Mouse (Mus musculus) T-helper 2 cell (primary cell): ENCODE data around the gene Kncn.

Experiments used
- in situ Hi-C: fragments of 300-600 bp; cut with MboI, MseI; formaldehyde crosslinking; loops from one replicate; pipeline ENCODE4 v1.15.1; 2025; ENCODE audit warnings: high pct_unique_total_duplicates

The Kncn gene

DNA sequence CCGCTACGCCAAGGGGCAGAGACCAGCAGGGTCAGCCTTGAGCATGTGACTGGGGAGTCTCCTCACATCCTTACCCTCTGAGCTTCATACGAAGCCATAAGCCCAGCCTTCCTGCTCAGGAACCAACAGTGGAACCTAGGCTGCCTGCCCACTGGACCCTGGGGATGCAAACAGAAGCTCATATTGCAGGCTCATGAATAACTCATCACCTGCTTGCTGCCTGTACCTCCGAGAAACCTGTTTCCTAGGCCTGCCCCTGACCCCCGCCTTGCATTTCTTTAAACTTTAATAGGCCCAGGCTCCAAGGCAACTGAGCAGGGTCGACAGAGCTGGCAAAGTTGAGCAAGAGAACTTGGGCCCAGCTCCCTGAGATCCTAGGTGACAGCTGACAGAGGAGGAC lies at the start of gene Kncn:
Kncn (plus strand) TSS at position 379 of the 400 bp plus-strand sequence.
- in situ Hi-C loops = no loop called here

DNA sequence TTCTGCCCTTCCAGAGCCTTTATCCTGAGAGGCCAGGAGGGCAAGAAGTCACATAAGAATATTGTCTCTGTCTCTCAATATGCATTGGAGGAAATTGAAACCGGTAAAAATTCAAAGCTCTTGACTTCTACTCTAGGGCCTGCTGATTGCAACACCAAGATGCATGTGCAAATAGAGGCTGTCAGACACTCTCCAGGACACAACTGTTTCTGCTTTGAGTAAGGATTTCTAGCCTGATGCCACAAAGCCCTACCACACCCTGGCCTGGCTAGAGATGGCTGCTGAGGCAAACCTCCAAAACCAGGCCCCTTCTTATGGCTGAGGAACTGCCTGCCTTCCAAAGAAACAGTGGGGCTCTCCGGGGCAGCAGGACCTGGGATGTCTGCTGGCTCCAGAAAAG lies 48.6 kb upstream of the Kncn start:
- in situ Hi-C loops = loop anchor here (10.0 kb wide), 1 partner anchor 719 kb away; the partner anchor contains the start of genes Gpbp1l1 and Tmem69

DNA sequence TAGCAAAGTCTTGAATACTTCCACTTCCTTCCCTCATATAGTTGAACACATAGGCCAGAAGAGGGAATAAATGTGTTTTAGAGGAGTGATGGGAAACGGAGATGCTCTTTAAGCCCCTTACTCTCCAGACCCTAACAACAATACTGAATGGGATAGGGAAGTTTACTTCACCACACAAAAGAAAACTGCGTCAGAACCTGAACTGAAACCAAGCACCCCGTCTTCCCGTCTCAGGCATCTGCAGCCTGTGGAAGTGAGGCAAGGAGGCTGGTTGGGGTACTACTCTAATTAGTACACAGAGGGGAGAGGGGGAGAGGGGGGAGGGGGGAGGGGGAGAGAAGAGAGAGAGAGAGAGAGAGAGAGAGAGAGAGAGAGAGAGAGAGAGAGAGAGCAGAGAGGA lies 46.0 kb upstream of the Kncn start:
- in situ Hi-C loops = loop anchor here (10.0 kb wide), 1 partner anchor 717 kb away; the partner anchor contains the start of genes Gpbp1l1 and Tmem69

DNA sequence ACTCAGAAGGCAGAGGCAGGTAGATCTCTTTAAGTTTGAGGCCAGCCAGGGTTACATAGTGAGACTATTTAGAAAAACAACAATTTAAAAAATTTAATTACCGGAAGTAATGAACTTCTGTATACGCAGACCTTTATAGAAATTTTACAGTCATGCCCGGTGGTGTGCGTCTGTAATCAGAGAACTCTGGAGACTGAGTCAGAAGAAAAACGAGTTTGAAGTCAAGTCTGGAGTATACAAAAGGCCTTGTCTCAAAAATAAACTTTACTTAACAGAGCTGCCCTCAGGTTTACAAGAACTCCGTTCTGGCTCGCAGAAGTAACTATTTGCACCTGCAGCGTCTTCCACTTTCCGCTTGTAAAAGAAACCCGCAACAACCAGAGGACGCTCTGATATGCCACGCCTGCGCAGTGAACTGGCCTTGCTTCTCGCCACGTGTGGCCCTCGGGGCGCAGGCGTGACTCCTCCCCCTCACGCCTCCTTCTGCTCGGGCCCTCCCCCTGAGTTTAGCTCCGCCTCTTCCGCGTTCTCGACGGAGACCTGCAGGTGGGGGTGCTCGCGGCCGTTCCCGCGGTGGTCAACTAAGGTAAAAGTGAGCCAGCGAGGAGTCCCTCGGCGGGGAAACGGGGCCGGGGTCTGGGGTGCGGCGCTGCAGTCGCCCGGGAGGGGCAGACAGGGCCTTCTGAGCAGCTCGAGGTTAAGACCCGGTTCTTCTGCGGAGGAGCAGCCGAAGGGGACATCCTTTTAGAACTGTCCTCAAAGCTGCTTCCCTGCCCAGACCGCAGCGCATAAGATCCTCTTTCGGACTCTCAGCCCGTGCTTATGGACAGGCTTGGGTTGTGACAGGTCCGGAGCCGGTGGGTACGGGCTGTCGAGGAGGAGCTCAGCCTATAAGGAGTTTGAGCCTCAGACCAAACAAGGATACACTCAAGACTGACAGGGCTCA lies 45.2 kb upstream of the Kncn start, which contains the start of gene Mknk1:
Mknk1 (plus strand) TSS at position 503 of the 946 bp plus-strand sequence.
- in situ Hi-C loops = loop anchor here (10.0 kb wide), 1 partner anchor 716 kb away; the partner anchor contains the start of genes Gpbp1l1 and Tmem69

DNA sequence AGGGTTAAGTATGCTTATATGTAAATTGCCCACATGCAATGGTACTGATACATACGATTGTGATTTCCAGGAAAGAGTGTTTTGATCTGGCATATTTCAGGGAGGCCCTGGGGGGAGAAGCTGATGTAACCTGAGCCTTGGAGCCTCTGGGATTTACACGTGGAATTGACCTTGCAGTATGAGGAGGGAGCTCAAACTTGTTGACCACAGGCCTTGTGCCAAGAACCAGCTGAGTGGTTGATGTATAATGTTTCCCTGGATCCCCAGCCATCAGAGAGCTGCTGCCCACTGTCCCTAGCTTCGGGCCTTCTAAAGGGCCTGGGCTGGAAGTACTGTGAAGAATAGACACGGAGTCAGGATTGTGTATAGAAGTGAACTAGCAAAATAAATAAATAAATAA lies 44.2 kb upstream of the Kncn start:
- in situ Hi-C loops = loop anchor here (10.0 kb wide), 1 partner anchor 715 kb away; the partner anchor contains the start of genes Gpbp1l1 and Tmem69

DNA sequence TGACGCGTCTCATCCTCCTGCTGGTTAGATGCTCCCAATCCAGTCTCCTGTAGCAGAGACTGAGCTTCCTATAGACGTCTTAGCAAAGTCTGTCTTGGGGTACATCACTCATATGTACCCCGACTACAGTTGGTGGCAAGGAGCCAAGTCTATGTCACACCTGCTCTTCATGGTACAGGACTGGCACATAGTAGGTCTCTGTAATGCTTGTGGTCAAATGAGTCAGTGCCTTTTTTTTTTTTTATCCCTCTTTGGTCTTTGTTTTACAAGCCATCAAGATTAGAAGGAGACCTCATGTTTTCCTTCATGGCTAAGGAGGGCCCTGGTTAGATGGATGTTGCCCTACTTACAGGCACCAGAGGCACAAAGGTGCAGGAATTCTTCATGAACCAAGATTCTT lies 43.4 kb upstream of the Kncn start:
- in situ Hi-C loops = no loop called here

DNA sequence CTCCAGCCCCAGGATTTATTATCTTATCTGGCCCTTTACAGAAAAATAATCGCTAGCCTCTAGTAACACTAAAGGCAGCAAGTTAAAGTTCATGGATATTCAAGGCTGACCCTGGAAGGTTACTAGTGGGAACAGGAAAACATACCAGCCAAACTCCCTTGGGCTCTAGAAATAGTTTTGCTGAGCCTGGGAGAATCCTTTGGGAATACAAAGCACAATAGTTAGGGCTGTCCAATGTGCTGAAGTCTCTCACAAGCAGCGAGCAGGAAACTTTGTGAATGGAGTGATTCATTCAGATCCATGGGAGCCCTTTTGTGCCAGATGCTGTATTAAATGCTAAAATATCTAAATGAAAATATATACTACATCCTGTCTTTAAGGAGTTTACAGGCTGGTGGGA lies 37.5 kb upstream of the Kncn start:
- in situ Hi-C loops = no loop called here

DNA sequence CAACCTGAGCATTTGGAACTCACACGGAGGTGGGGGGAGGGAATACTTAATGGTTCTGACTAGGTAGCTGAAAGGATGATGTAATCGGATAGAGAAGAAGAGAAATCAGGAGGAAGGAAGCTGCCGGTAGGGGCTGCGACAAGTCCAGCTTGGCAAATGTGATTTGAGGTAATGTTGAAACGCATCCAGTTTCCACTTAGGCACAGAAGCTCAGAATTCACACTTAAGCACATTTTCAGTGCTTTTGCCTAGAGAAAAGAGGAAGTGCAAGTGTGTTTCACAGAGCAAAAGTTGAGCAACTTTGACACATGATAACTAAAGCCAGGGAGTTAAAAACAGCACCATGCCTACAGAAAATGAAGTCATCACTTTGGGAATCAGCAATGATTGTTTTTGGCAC lies 36.8 kb upstream of the Kncn start:
- in situ Hi-C loops = no loop called here

DNA sequence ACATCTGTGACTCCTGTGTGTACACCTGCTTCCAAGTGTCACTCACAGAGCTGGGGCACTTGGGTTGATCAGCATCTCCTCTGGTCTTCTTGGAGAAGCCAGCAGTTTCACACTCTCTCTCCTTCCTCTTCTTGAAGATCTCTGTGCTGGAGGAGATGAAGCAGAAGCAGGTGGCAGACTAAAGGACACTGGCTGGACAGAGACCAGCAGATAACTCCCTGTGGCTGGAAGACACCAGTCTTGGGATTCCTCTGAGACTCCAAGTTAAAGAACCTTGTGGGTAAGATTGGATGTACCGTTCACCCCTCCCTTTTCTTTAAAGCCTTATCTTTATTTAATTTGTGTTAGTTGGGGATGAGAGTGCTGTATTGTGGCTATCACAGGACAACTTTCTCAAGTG lies 36.1 kb upstream of the Kncn start:
- in situ Hi-C loops = no loop called here

DNA sequence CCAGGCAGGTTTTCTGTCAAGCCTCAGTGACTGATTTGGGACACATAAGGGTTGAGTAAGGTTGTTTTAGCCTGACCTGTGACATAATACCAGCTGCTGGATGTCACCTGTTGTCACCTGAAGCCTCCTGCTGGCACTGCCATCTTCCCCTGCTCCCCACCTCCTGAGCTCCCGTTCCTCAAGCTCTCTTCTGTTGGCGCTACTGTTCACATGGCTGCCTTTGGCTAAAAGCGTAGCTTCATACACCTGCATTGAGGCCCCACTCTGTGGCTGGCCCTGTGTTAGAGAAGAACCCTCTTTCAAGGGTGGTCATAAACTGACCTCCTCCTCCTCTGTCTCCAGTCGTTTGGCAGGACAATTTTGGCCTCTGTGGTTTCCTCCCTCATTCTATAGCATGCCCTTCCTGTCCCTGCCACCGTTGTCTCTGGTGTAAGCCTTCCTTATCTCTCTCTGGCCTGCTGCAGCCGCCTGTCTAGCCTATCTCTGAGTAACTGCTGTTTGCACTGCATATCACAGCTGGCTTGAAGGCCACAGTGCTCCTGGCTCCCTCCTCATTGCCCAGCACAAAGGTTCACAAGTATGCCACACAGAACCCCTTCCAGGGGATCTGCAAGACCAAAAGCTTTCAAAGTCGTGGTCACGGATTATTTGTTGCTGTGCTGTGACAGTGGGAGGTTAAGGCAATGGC lies 35.1 kb upstream of the Kncn start:
- in situ Hi-C loops = no loop called here

DNA sequence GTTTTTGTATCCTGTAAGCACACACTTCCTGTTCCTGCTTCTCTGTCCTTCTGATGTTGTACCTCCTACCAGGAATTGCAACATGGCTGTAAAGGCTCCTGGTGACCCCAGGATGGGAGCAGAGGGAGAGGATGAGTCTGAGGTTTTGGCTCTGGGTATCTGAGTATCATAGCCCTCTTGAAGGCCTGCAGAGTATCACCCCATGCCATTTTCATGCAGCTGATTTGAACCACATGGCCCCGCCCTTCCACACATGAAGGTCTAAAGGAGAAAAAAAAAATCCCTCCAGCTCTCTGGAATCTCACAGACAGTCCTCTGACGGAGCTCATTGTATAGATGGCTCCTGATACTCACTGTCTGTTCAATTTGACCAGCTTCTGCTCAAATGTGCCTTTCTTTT lies 34.1 kb upstream of the Kncn start:
- in situ Hi-C loops = no loop called here

DNA sequence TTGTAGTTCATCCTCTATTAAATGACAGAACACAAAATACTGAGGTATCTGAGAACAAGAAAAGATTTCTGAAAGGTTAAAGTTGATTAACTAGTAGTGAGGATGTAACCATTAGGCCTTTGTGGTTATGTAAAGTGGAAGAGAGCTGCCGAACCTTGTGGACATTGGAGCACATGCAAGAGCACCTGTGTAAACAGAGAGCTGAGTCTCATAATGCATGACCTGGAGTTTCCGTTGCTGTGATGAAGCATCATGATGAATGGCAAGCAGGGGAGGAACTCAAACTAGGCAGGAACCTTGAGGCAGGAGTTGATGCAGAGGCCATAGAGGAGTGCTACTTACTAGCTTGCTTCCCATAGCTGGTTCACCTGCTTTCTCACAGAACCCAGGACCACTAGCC lies 33.6 kb upstream of the Kncn start:
- in situ Hi-C loops = no loop called here

DNA sequence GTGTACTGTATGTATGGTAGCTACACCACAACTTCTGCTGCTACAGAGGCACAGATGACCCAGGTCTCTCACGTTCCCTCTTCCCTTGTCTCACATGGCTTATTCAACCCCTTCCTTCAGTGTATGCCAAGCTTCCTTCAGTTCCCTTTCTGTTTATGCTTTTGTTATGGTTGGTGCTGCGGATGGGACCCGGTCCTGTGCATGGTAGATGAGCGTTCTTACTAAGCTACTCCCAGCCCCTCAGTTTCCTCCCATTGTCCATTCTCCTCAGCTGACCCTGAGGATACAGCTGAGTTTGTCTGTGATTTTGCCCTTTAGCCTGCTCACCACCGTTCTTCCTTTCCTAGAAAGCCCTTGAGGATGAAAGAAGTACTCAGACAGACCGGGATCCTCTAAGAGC lies 32.6 kb upstream of the Kncn start:
- in situ Hi-C loops = no loop called here

DNA sequence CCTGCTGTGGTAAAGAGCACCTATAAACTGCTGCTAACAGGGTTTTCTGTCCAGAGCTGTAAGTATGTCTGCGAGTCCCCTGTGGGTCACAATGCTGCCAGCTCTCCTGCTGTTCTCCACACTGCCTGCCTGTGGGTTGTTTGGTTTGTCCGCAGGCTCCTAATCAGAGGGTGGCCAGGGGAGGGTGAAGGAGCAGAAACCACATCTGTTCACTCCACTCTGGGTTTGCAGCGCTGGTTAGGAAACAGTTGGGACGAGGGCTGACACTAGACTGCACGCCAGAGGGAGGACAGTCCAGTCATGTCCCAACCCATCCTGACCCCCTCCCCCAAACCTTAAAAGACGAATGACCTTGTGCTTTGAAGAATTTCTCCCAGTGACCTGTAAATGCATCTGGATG lies 29.1 kb upstream of the Kncn start:
- in situ Hi-C loops = no loop called here

DNA sequence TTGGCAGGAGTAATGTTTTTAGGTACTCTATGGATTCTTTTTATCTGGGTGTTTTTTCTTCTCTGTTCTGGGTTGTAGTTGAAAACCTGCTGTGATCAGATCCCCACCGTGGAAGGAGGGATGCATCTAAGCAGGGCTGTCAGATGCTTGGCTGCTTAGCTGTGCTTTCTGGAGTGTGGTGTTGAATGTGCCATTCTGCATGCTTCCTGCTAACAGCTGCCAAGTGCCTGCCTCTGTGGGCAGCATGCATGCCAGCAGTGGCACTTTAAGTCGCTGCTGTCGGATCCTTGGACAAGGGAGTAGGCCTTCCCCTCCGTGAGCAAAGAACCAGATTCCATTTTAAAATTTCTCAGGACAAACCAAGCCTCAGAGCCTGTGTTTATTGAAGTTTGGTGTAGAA lies 28.6 kb upstream of the Kncn start:
- in situ Hi-C loops = no loop called here

DNA sequence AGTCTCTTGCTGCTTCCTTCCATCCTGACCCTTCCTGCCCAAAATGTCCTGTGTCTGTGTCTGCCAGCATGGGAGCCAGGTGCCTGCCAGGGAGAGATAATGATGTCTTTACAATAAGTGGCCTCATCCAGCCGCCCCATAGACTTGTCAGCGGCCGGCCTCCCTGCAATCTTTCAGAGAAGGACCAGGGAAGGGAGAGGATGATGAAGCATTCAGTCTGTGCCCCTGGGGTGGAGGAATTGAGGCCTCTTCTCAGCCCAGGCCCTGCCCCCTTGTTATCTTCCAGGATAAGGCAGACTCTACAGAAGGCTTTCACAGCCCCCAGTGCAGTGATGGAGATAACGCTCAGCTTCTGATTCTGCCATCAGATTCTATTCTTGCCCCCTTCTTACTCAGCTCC lies 27.9 kb upstream of the Kncn start:
- in situ Hi-C loops = no loop called here

DNA sequence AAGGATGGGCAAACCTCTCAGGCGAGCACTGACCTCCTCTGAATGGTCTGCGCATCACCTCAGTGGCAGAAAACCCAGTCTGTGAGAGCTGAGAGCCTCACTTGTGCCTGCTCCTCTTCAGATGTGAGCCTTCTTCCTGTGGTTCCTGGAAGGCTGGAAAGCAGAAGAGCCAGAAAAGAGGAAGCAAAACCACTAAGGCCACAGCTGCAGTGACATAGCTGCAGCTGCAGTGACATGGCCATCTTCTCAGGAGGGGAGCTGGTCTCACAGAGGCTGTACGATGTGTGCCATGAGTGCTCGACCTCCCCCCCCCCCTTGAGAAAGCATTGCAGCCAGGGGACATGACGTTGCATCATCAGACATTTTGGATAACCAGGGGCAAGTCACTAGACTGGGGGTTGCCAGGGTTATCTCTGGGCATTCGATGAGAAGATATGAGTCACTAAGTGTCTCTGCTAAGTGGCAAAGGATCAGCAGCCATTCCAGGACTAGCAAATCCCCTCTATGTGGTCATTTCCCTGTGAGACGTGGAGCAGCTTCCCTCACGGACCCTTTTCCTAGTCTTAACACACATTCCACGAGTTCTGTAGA lies 26.8 kb upstream of the Kncn start:
- in situ Hi-C loops = no loop called here

DNA sequence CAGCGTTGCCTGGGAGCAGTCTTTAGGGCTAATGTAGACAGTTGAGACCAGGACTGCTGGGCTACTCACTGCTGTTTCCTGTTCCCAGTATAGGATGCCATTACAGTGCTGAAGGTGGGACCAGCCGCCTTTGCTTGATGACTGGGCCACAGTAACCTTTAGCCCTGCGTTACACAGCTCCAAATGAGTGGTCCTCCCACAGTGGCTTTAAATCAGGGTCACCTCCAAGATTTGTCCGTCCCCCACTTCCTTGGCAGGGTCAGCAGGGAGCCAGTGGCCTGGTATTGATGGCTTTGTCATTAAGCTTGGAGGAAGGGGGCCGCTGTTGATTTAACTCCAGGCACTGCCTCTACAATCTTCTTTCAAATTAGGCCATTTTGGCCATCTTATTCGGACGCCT lies 20.8 kb upstream of the Kncn start:
- in situ Hi-C loops = no loop called here

DNA sequence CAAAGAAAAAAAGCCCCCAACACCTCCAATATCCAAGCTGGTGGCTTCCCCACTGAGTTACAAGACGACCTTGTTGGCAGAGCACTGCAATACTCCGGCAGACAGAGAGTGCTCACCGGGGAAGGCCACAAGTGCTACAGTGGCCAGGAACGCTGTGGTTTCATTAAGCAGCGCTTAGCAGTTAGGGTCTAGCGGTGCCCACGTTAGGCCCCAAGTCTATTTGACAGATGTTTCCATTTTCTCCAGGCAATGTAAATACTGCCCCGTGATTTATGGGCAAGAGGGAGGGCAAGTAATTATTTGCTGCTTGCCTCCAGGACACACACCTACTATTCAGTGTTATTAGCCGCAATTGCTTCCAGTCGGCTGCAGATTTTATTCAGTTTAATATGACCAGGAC lies 20.3 kb upstream of the Kncn start:
- in situ Hi-C loops = no loop called here

DNA sequence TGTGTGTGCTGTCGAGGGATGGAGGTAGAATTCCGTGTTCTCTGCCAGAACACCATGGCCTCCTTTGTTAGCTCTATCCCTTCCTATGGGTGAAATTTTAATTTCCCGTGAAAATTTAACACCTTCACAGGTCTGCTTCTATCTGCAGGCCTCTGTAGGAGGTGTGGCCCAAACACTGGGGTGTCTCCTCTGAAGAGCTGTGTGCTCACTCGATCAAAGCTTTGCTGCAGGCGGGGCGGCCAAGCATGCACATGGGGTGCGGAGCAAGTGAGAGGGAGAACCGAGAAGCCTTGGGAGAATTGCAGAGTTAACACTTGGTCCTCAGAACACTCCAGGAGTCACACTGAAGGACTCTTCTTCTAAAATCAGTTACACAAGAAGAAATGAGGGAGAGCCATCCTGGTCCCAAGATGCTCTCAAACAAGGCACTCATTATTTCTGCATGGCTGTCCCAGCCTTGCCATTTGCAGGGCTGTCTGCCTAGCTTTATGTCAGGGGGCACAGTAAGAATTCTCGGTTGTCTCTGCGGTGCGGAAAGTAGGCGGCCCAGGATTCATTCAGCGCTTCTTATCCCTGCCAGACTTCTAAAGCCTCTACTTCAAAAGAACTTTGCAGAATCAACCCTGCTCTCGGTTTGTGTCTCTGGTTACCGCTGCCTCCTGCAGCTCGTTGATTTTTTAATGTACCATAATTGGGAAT lies 14.5 kb upstream of the Kncn start:
- in situ Hi-C loops = no loop called here

DNA sequence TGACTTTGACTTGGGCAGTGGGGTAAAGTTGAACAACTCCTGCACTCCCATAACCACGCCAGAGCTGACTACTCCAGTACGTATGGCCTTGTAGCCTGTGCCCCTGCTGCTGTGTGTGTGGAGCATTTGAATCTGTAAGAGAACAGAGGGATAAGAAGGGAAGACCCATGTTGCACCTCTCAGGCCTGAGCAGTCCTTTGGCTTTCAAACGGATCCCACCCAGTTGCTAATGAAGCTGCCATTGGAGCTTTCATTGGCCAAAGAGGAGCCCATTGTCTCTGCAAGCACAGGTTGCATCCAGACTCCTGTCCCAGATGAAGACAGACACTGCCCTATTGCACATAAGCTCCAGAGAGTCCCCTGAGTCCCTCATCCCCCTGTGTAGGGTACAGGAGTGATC lies 11.0 kb upstream of the Kncn start:
- in situ Hi-C loops = no loop called here

DNA sequence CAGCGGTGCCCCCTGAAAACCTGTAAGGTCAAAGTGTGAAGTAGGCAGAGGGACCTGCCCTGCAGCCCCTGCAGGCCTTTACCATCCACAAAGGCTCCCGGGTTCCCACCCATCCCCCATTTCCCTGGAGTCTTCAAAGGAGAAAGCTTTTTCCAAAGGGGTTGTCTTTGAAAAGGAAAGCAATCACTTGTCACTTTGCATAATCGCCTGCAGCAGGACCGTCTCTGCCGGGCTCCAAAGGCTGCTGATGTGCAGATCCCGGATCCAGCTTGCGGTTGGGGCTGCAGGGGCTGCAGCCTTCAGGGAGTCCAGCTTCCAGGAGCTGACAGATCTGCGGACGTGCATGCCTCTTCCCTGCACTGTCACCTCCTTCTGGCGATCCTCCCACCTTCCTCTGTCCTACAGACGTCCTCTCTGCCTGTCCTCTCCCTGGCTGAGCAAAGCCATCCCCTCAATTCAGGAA lies 6.0 kb upstream of the Kncn start:
- in situ Hi-C loops = no loop called here
